Mouse (Mus musculus) neural tube, embryonic 10.5 days (tissue): ENCODE results near the gene Uts2.
A peak's percentile ranks its signal among the peaks of the same experiment; 100 is the strongest.
"Not testable (repeated sequence)": the region's sequence is repeated elsewhere in the genome, so short reads cannot be mapped to it uniquely, and the experiment has no call there.

ENCODE experiments used
- DNase-seq: peaks from one replicate; pipeline ENCODE4 v3.0.0-alpha.2; 2017; ENCODE audit warnings: low spot score; ENCODE audit errors: extremely low spot score

The Uts2 gene

DNA sequence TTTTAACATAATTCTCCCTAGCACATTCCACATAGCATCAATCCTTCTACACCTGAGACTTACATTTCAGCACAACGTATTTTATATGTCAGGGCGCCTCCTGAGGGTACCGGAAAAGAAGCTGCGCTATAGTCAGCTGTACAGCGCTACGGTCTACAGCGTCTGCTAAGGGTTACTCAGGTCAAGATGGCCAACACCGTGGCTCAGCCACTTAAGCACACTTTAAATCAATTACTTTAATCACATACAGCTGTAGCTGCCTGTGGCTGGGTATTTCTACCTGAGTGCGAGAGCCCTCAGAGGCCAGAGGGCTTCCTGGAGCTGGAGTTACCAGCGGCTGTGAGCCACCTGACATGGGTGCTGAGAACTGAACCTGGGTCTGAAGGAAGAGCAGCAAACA lies 19.0 kb downstream of the Uts2 start:
- no peak for DNase-seq

GRCm38 (mm10) chr4:151017356-151017755 lies 20.5 kb downstream of the Uts2 start:
- DNase-seq: not testable (repeated sequence)

- no peak for DNase-seq
Measured at GRCm38 (mm10) chr4:151024152-151024551, 27.3 kb downstream of the Uts2 start.

GRCm38 (mm10) chr4:151027001-151027400 lies 30.1 kb downstream of the Uts2 start:
- DNase-seq: peak; percentile 31

- no peak for DNase-seq
Measured at GRCm38 (mm10) chr4:151036521-151036920, 39.6 kb downstream of the Uts2 start.

GRCm38 (mm10) chr4:151037800-151038199 lies 40.9 kb downstream of the Uts2 start:
- DNase-seq: no peak

DNA sequence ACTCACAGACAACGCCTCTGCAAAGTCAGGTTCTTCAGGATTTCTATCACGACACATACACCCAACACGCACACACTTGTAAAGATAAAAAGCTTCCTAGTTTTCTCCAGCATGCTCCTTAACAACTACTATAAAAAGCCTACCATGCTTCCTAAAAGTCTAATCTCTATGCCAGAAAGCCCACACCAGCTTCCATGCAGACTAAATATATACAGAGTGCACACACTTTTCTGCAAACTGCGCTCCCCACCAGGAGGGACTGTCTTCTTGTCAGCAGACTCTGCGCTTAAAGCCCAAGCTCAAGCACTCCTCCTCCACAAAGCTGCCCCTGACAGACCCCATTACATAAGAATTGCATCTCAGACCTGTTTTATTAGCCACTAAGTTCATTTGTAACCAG lies 44.6 kb downstream of the Uts2 start:
- no peak for DNase-seq

- no peak for DNase-seq
Measured at GRCm38 (mm10) chr4:151043281-151043680, 46.4 kb downstream of the Uts2 start.

- DNase-seq: peak; percentile 97
Measured at GRCm38 (mm10) chr4:151044037-151044943, 47.4 kb downstream of the Uts2 start, which contains the start of gene Per3. TSS of gene Per3 (minus strand) at chr4:151044665.

- no peak for DNase-seq
Measured at GRCm38 (mm10) chr4:151044944-151045570, 48.2 kb downstream of the Uts2 start.

DNA sequence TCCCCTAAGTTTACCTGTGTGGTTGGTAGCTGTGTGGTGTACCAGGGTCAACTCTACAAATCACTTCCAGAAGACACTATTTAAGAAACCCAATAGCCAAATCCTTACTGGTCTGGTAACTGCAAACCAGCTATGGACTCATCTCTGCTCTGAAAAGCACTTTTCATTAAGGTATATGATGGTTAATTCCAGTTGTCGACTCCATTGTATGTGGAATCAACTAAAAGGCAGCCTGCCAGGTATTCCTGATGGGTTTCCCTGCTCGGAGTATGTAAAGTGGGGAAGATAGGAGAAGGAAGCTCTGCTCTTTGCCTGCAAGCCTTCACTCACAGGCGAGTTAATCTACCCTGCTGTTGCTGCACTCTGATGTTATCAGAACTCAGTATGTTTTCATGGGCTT lies 49.6 kb downstream of the Uts2 start:
- DNase-seq: no peak

GRCm38 (mm10) chr4:151051162-151051561 lies 54.3 kb downstream of the Uts2 start:
- no peak for DNase-seq
